25 mouse cellular contexts compared by ENCODE assay signal in genomic region chr9:74811437-74811836, GRCm38 (mm10). TPM values are rescaled to one million over a fixed set of nuclear protein-coding genes. Genes with fewer than 3 reads are reported as not detected.
DNase-seq lines count a peak whose midpoint lies in the region; ATAC-seq and TF ChIP-seq lines count a peak whose summit lies in the region.
"Had no signal": no experiment of that assay in that cellular context is flagged by ENCODE, and none has a peak within 500 bp of the region (broad histone marks: within the 10 kb centered on the region; RNA-seq: fewer than 3 reads in every experiment).

No protein-coding gene starts in this region.

- intact Hi-C loops in heart, postnatal 25 days (cut with DNase I), result no loop called here
- intact Hi-C loops in gastrocnemius, postnatal 36 days (cut with DNase I), result no loop called here

- no peak for TF ChIP-seq CTCF in brain, embryonic 14.5 days (IDR thresholded peaks at IDR 0.05; ENCODE audit: borderline replicate concordance, extremely low read depth, insufficient read depth, insufficient read length)

- no peak overlapping the region for H3K9ac ChIP-seq in heart, embryonic 12.5 days
- H3K9ac ChIP-seq in embryonic facial prominence, embryonic 11.5 days (replicated peaks; ENCODE audit: low read length), result no peak overlapping the region
- H3K9ac ChIP-seq in midbrain, embryonic 12.5 days (replicated peaks), result no peak overlapping the region
- H3K9ac ChIP-seq: embryonic facial prominence, embryonic 12.5 days; hindbrain, embryonic 15.5 days; limb, embryonic 12.5 days; liver, embryonic 14.5 days; neural tube, embryonic 15.5 days had no signal

- H3K4me1 ChIP-seq in heart, embryonic 12.5 days (replicated peaks), result peaks cover 10% of the 10 kb centered on the region
- no peaks in the 10 kb centered on the region for H3K4me1 ChIP-seq in embryonic facial prominence, embryonic 11.5 days (ENCODE audit: control insufficient read depth, insufficient read depth, low read length)
- peaks cover 14% of the 10 kb centered on the region for H3K4me1 ChIP-seq in midbrain, embryonic 12.5 days
- H3K4me1 ChIP-seq: embryonic facial prominence, embryonic 12.5 days; limb, embryonic 12.5 days had no signal

- H3K4me2 ChIP-seq in heart, embryonic 12.5 days, result peak overlapping the region; percentile 28; the same call in 1 of the 2 replicates
- H3K4me2 ChIP-seq in embryonic facial prominence, embryonic 11.5 days (ENCODE audit: low read depth, low read length), result no peak overlapping the region
- peak overlapping the region; percentile 10; the same call in 1 of the 2 replicates for H3K4me2 ChIP-seq in midbrain, embryonic 12.5 days (replicated peaks)
- H3K4me2 ChIP-seq: embryonic facial prominence, embryonic 12.5 days; hindbrain, embryonic 15.5 days; limb, embryonic 12.5 days; neural tube, embryonic 15.5 days had no signal

- ATAC-seq in heart, embryonic 12.5 days (ENCODE audit: insufficient number of reproducible peaks, low FRiP score), result no peak
- no peak for ATAC-seq in embryonic facial prominence, embryonic 11.5 days (replicated peaks; ENCODE audit: insufficient number of reproducible peaks, low FRiP score, low TSS enrichment, low read depth)
- peak; percentile 80 for ATAC-seq in midbrain, embryonic 12.5 days (ENCODE audit: low FRiP score, low read depth)
- ATAC-seq: activated CD4-positive, CD25-positive, alpha-beta regulatory T cell, adult 4 months; Patski had no signal

- TF ChIP-seq POLR2A in brain, embryonic 14.5 days (IDR thresholded peaks at IDR 0.05; ENCODE audit: borderline replicate concordance, extremely low read depth, insufficient read depth, insufficient read length, poor library complexity, severe bottlenecking), result no peak

- peaks cover 19% of the 10 kb centered on the region for H3K27me3 ChIP-seq in heart, embryonic 12.5 days (replicated peaks)
- H3K27me3 ChIP-seq in embryonic facial prominence, embryonic 11.5 days (ENCODE audit: control insufficient read depth, insufficient read depth, low read length), result no peaks in the 10 kb centered on the region
- H3K27me3 ChIP-seq in midbrain, embryonic 12.5 days, result 0 out of 2 replicates have a peak, but pooled peaks cover 5% of the 10 kb centered on the region
- H3K27me3 ChIP-seq: embryonic facial prominence, embryonic 12.5 days; hindbrain, embryonic 15.5 days; limb, embryonic 12.5 days; neural tube, embryonic 15.5 days had no signal

- WGBS in heart, embryonic 12.5 days, result 28% methylated on average over 8 of the region's 8 CpGs
- WGBS in embryonic facial prominence, embryonic 11.5 days, result 26% methylated on average over 8 of the region's 8 CpGs
- WGBS in midbrain, embryonic 12.5 days, result 8% methylated on average over 8 of the region's 8 CpGs

- no peak overlapping the region for H3K4me3 ChIP-seq in heart, embryonic 12.5 days
- no peak overlapping the region for H3K4me3 ChIP-seq in embryonic facial prominence, embryonic 11.5 days (ENCODE audit: low read depth, low read length)
- no peak overlapping the region for H3K4me3 ChIP-seq in midbrain, embryonic 12.5 days
- H3K4me3 ChIP-seq: embryonic facial prominence, embryonic 12.5 days; gastrocnemius, adult 2 months; hindbrain, embryonic 15.5 days; limb, embryonic 12.5 days; myocyte; neural tube, embryonic 15.5 days had no signal

- no peaks in the 10 kb centered on the region for H3K9me3 ChIP-seq in heart, embryonic 12.5 days (replicated peaks)
- no peaks in the 10 kb centered on the region for H3K9me3 ChIP-seq in embryonic facial prominence, embryonic 11.5 days (replicated peaks; ENCODE audit: control insufficient read depth, low read length)
- no peaks in the 10 kb centered on the region for H3K9me3 ChIP-seq in midbrain, embryonic 12.5 days
- H3K9me3 ChIP-seq: embryonic facial prominence, embryonic 12.5 days; hindbrain, embryonic 15.5 days; limb, embryonic 12.5 days; neural tube, embryonic 15.5 days had no signal

- DNase-seq in heart, postnatal 25 days (ENCODE audit: low spot score), result no peak
- peak; percentile 72 for DNase-seq in brain, embryonic 14.5 days (ENCODE audit: low read depth)
- DNase-seq in embryonic facial prominence, embryonic 11.5 days (ENCODE audit: low spot score), result peak; percentile 2
- no peak for DNase-seq in kidney, adult 8-10 months
- DNase-seq in gastrocnemius, postnatal 36 days, result no peak
- DNase-seq in ovary, postnatal 14 days (ENCODE audit: low spot score), result no peak
- DNase-seq: adrenal gland, postnatal 36 days; cerebellum, adult 9-10 months; gastrocnemius, adult 2 months; kidney, adult 11 months; kidney, postnatal 14 days; layer of hippocampus, adult 9-11 months; thymus, adult 18-20 months had no signal

- no peak overlapping the region for H3K27ac ChIP-seq in heart, embryonic 12.5 days (ENCODE audit: poor library complexity, severe bottlenecking)
- H3K27ac ChIP-seq in embryonic facial prominence, embryonic 11.5 days (replicated peaks; ENCODE audit: low read depth, low read length), result no peak overlapping the region
- peak overlapping the region; percentile 27 for H3K27ac ChIP-seq in midbrain, embryonic 12.5 days (replicated peaks)
- H3K27ac ChIP-seq: embryonic facial prominence, embryonic 12.5 days; gastrocnemius, adult 2 months; hindbrain, embryonic 15.5 days; limb, embryonic 12.5 days; liver, embryonic 14.5 days; neural tube, embryonic 15.5 days had no signal

- H3K36me3 ChIP-seq in heart, embryonic 12.5 days, result no peaks in the 10 kb centered on the region
- no peaks in the 10 kb centered on the region for H3K36me3 ChIP-seq in embryonic facial prominence, embryonic 11.5 days (replicated peaks; ENCODE audit: control insufficient read depth, insufficient read depth, low read depth, low read length)
- no peaks in the 10 kb centered on the region for H3K36me3 ChIP-seq in midbrain, embryonic 12.5 days
- H3K36me3 ChIP-seq: embryonic facial prominence, embryonic 12.5 days; hindbrain, embryonic 15.5 days; limb, embryonic 12.5 days; neural tube, embryonic 15.5 days had no signal

RNA-seq across cellular contexts. Expression of gene Onecut1, which starts 50.3 kb away (rescaled TPM):
- 0.05 TPM in 1 of 2 replicates, not detected in the other for polyA plus RNA-seq in heart, embryonic 12.5 days (2016; fragmentation: Nextera tagmentation; extraction: Ambion mirVana)
- not detected for total RNA-seq in heart, postnatal 25 days (2021)
- 2.2 and 5.8 TPM in 2 replicates for polyA plus RNA-seq in brain, embryonic 14.5 days (2012; rRNA removed)
- 0.81 and 1.6 TPM in 2 replicates for polyA plus RNA-seq in embryonic facial prominence, embryonic 11.5 days (2014; fragmentation: Nextera tagmentation; extraction: Ambion mirVana)
- polyA plus RNA-seq in midbrain, embryonic 12.5 days (2016; fragmentation: Nextera tagmentation; extraction: Ambion mirVana), result 16.4 and 18.0 TPM in 2 replicates
- not detected for total RNA-seq in gastrocnemius, postnatal 36 days (2021)
- total RNA-seq: gastrocnemius, adult 2 months; megakaryocyte, adult 5-6 weeks had no signal
- polyA plus RNA-seq: activated CD4-positive, CD25-positive, alpha-beta regulatory T cell, adult 4 months; lung, embryonic 16.5 days; myocyte; Patski had no signal

Comparison
In these comparisons a context has a peak if more than half of its experiments do, and no peak if none do; other contexts are left out.
1. DNase-seq: peak in brain, embryonic 14.5 days (single experiment) and embryonic facial prominence, embryonic 11.5 days (single experiment); none in heart, postnatal 25 days (single experiment), kidney, adult 8-10 months (0 of 2), gastrocnemius, postnatal 36 days (0 of 2) and ovary, postnatal 14 days (single experiment).